In the genomic region with DNA sequence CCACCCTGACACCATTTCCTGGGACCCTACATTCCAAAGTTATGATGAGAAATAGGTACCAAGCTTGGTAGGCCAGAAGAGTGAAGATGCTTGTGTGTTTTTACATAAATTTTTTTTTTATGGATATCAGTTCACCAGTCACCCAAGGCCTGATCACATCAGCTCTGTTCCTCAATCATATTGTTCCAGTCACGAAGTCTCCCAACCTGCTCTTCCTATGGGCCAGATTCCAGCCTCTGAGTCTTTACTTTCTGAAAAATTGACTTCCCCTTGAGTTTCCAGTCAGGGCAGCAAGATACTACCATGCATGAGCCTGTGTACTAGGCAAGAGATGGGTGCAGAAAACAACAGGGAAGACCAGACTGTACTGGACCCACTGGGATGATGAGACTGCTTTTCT, we compare ENCODE assay signal across 8 mouse cellular contexts. TPM values are rescaled to one million over a fixed set of nuclear protein-coding genes. Genes with fewer than 3 reads are reported as not detected.
A peak's percentile ranks its signal among the peaks of the same experiment; 100 is the strongest.
DNase-seq lines count a peak whose midpoint lies in the region; ATAC-seq and TF ChIP-seq lines count a peak whose summit lies in the region.

A gene (minus strand): TSS at position 101 of the 400 bp plus-strand sequence.

- no peak for ATAC-seq in erythroid progenitor cell, adult 5-6 weeks (replicated peaks; ENCODE audit: low FRiP score, poor library complexity, severe bottlenecking)
- no peak for ATAC-seq in limb, embryonic 14.5 days (ENCODE audit: low FRiP score, low read depth)
- no peak for ATAC-seq in stomach, embryonic 14.5 days (ENCODE audit: insufficient number of reproducible peaks, insufficient read depth, low FRiP score, low read depth)

- no peaks in the 10 kb centered on the region for H3K27me3 ChIP-seq in thymus, adult 2 months (ENCODE audit: control insufficient read depth, insufficient read depth, low read length)
- no peaks in the 10 kb centered on the region for H3K27me3 ChIP-seq in limb, embryonic 14.5 days (ENCODE audit: control insufficient read depth, insufficient read depth, low read length)
- no peaks in the 10 kb centered on the region for H3K27me3 ChIP-seq in stomach, embryonic 14.5 days (ENCODE audit: control insufficient read depth, insufficient read depth, low read length)

- peak within 1 kb of the TSS; percentile 99; the same call in 1 of the 2 replicates for H3K9ac ChIP-seq in limb, embryonic 14.5 days (ENCODE audit: low read depth, low read length, severe bottlenecking)
- H3K9ac ChIP-seq in stomach, embryonic 14.5 days (replicated peaks; ENCODE audit: low read depth, low read length) = no peak within 1 kb of the TSS

- H3K27ac ChIP-seq in thymus, adult 2 months (ENCODE audit: control insufficient read depth, insufficient read depth, low read length) = no peak within 1 kb of the TSS
- H3K27ac ChIP-seq in limb, embryonic 14.5 days (replicated peaks; ENCODE audit: low read depth, low read length) = no peak within 1 kb of the TSS
- H3K27ac ChIP-seq in stomach, embryonic 14.5 days (ENCODE audit: low read length) = no peak within 1 kb of the TSS

- TF ChIP-seq POLR2A in thymus, adult 2 months (IDR thresholded peaks at IDR 0.05; ENCODE audit: control insufficient read depth, extremely low read depth, insufficient read depth, low read length, poor library complexity) = no peak
- no peak for TF ChIP-seq POLR2A in limb, embryonic 14.5 days (IDR thresholded peaks at IDR 0.05; ENCODE audit: borderline replicate concordance, extremely low read depth, insufficient read depth, insufficient read length)

- no peak for TF ChIP-seq CTCF in thymus, adult 2 months (IDR thresholded peaks at IDR 0.05; ENCODE audit: borderline replicate concordance, control insufficient read depth, extremely low read depth, insufficient read depth, low read length, poor library complexity)

- DNase-seq in thymus, adult 2 months = no peak
- DNase-seq in thymus, postnatal 14 days = no peak
- DNase-seq in heart, postnatal 36 days = no peak
- no peak for DNase-seq in limb, embryonic 14.5 days (ENCODE audit: low spot score)
- no peak for DNase-seq in cerebellum, adult 9-11 months
- no peak for DNase-seq in embryo, embryonic 11 days

- no peaks in the 10 kb centered on the region for H3K9me3 ChIP-seq in limb, embryonic 14.5 days (ENCODE audit: control insufficient read depth, low read length)
- H3K9me3 ChIP-seq in stomach, embryonic 14.5 days (ENCODE audit: control insufficient read depth, low read depth, low read length) = no peaks in the 10 kb centered on the region

- H3K4me1 ChIP-seq in thymus, adult 2 months (replicated peaks; ENCODE audit: control insufficient read depth, insufficient read depth, low read length) = no peaks in the 10 kb centered on the region; the same call in 1 of the 2 replicates
- H3K4me1 ChIP-seq in limb, embryonic 14.5 days (ENCODE audit: control insufficient read depth, insufficient read depth, low read length) = peaks cover 22% of the 10 kb centered on the region
- H3K4me1 ChIP-seq in stomach, embryonic 14.5 days (ENCODE audit: control insufficient read depth, insufficient read depth, low read length) = peaks cover 18% of the 10 kb centered on the region; the same call in 1 of the 2 replicates

- H3K4me2 ChIP-seq in limb, embryonic 14.5 days (replicated peaks; ENCODE audit: low read depth, low read length, severe bottlenecking) = peak within 1 kb of the TSS; percentile 86
- peak within 1 kb of the TSS; percentile 91 for H3K4me2 ChIP-seq in stomach, embryonic 14.5 days (replicated peaks; ENCODE audit: low read depth, low read length)

- H3K36me3 ChIP-seq in thymus, adult 2 months (ENCODE audit: control insufficient read depth, insufficient read depth, low read length) = peaks cover 2% of the 10 kb centered on the region; the same call in 1 of the 2 replicates
- H3K36me3 ChIP-seq in limb, embryonic 14.5 days (ENCODE audit: control insufficient read depth, insufficient read depth, low read length) = peaks cover 16% of the 10 kb centered on the region; the same call in 1 of the 2 replicates
- peaks cover 3% of the 10 kb centered on the region for H3K36me3 ChIP-seq in stomach, embryonic 14.5 days (ENCODE audit: control insufficient read depth, insufficient read depth, low read length)

- H3K4me3 ChIP-seq in thymus, adult 2 months (ENCODE audit: control insufficient read depth, insufficient read depth, low read length) = no peak within 1 kb of the TSS
- peak within 1 kb of the TSS; percentile 92 for H3K4me3 ChIP-seq in limb, embryonic 14.5 days (replicated peaks; ENCODE audit: low read length)
- peak within 1 kb of the TSS; percentile 95; the same call in 1 of the 2 replicates for H3K4me3 ChIP-seq in stomach, embryonic 14.5 days (ENCODE audit: low read depth, low read length)

- intact Hi-C loops in heart, postnatal 36 days (cut with DNase I) = no loop called here

- whole genome bisulfite sequencing in thymus, adult 2 months = 97% methylated on average over 1 of the region's 1 CpGs
- 94% methylated on average over 1 of the region's 1 CpGs for WGBS in limb, embryonic 14.5 days
- 94% methylated on average over 1 of the region's 1 CpGs for WGBS in stomach, embryonic 14.5 days

RNA-seq across cellular contexts. Expression of the gene that starts here (rescaled TPM):
- polyA plus RNA-seq in thymus, adult 2 months (2012; rRNA removed) = 217 and 220 TPM in 2 replicates
- 585 and 697 TPM in 2 replicates for total RNA-seq in erythroid progenitor cell, adult 5-6 weeks (2015; ENCODE audit: low replicate concordance)
- total RNA-seq in erythroid progenitor cell, adult 5-6 weeks (2017; ENCODE audit: low replicate concordance) = 520 and 703 TPM in 2 replicates
- 10 to 100 TPM; 82.5 to 83.7 TPM for total RNA-seq in heart, postnatal 36 days (2021)
- polyA plus RNA-seq in limb, embryonic 14.5 days (2012; rRNA removed) = 260 and 317 TPM in 2 replicates
- polyA plus RNA-seq in limb, embryonic 14.5 days (2014; fragmentation: Nextera tagmentation; extraction: Ambion mirVana) = 287 and 310 TPM in 2 replicates
- 313 and 333 TPM in 2 replicates for polyA plus RNA-seq in stomach, embryonic 14.5 days (2014; fragmentation: Nextera tagmentation; extraction: Ambion mirVana)

Comparison
In these comparisons a context has a peak if more than half of its experiments do, and no peak if none do; other contexts are left out.
1. RNA of the gene that starts here (total RNA-seq): 520 to 703 TPM in erythroid progenitor cell, adult 5-6 weeks; 82.5 to 83.7 TPM in heart, postnatal 36 days; every median in the first group is over 4 times any median in the second.